In genomic region chr4:138327891-138328470, GRCm38 (mm10) we compare ENCODE assay signal across 10 mouse cellular contexts. TPM values are rescaled to one million over a fixed set of nuclear protein-coding genes. Genes with fewer than 3 reads are reported as not detected.
DNase-seq lines count a peak whose midpoint lies in the region; ATAC-seq and TF ChIP-seq lines count a peak whose summit lies in the region.
"Had no signal": no experiment of that assay in that cellular context is flagged by ENCODE, and none has a peak within 500 bp of the region (broad histone marks: within the 10 kb centered on the region; RNA-seq: fewer than 3 reads in every experiment).

No protein-coding gene starts in this region.

- H3K36me3 ChIP-seq in kidney, postnatal 0 days (ENCODE audit: insufficient read depth, low read length): no peaks in the 10 kb centered on the region
- H3K36me3 ChIP-seq in limb, embryonic 11.5 days (ENCODE audit: control insufficient read depth, insufficient read depth, low read length): no peaks in the 10 kb centered on the region
- no peaks in the 10 kb centered on the region for H3K36me3 ChIP-seq in neural tube, embryonic 15.5 days

- H3K4me1 ChIP-seq in kidney, postnatal 0 days (replicated peaks; ENCODE audit: insufficient read depth, low read length): no peaks in the 10 kb centered on the region
- H3K4me1 ChIP-seq in limb, embryonic 11.5 days (ENCODE audit: control insufficient read depth, insufficient read depth, low read length): no peaks in the 10 kb centered on the region
- H3K4me1 ChIP-seq in neural tube, embryonic 15.5 days: peaks cover 34% of the 10 kb centered on the region

- DNase-seq in kidney, postnatal 0 days (ENCODE audit: low spot score): no peak
- no peak for DNase-seq in kidney, postnatal 36 days
- DNase-seq in limb, embryonic 11.5 days (ENCODE audit: low spot score): no peak
- no peak for DNase-seq in adrenal gland, adult 2 months
- no peak for DNase-seq in layer of hippocampus, postnatal 25 days (ENCODE audit: extremely low spot score in 1 of 2, low spot score in 1 of 2)
- no peak for DNase-seq in layer of hippocampus, adult 9-11 months

- no peak for ATAC-seq in kidney, postnatal 0 days (replicated peaks; ENCODE audit: low FRiP score, low read depth)
- ATAC-seq in erythroblast, adult 5-6 weeks (replicated peaks; ENCODE audit: low FRiP score, poor library complexity, severe bottlenecking): 0 out of 2 replicates have a peak, but pooled peaks have one; percentile 9
- ATAC-seq in limb, embryonic 11.5 days (ENCODE audit: insufficient number of reproducible peaks, low FRiP score, low TSS enrichment, low read depth): no peak
- no peak for ATAC-seq in neural tube, embryonic 15.5 days (ENCODE audit: low FRiP score)
- ATAC-seq: Patski had no signal

- H3K9ac ChIP-seq in kidney, postnatal 0 days (ENCODE audit: low read depth, low read length): 0 out of 2 replicates have a peak overlapping the region, but pooled peaks have one; percentile 23
- H3K9ac ChIP-seq in limb, embryonic 11.5 days (ENCODE audit: low read length): no peak overlapping the region
- no peak overlapping the region for H3K9ac ChIP-seq in neural tube, embryonic 15.5 days (replicated peaks)

- H3K27ac ChIP-seq in kidney, postnatal 0 days: peak overlapping the region; percentile 85
- no peak overlapping the region for H3K27ac ChIP-seq in limb, embryonic 11.5 days (replicated peaks; ENCODE audit: low read depth, low read length)
- H3K27ac ChIP-seq in neural tube, embryonic 15.5 days (replicated peaks): no peak overlapping the region

- H3K27me3 ChIP-seq in kidney, postnatal 0 days (ENCODE audit: insufficient read depth, low read length): no peaks in the 10 kb centered on the region
- no peaks in the 10 kb centered on the region for H3K27me3 ChIP-seq in limb, embryonic 11.5 days (ENCODE audit: control insufficient read depth, insufficient read depth, low read length)
- H3K27me3 ChIP-seq in neural tube, embryonic 15.5 days (replicated peaks): peaks cover 4% of the 10 kb centered on the region; the same call in 1 of the 2 replicates
- H3K27me3 ChIP-seq: Patski had no signal

- TF ChIP-seq CTCF in kidney, postnatal 0 days (IDR thresholded peaks at IDR 0.05; ENCODE audit: low read depth): peak; percentile 31; the same call in 1 of the 2 replicates

- H3K4me2 ChIP-seq in kidney, postnatal 0 days (ENCODE audit: low read length): peak overlapping the region; percentile 47
- peak overlapping the region; percentile 7; the same call in 1 of the 2 replicates for H3K4me2 ChIP-seq in limb, embryonic 11.5 days (ENCODE audit: low read depth, severe bottlenecking)
- peak overlapping the region; percentile 42 for H3K4me2 ChIP-seq in neural tube, embryonic 15.5 days

- peak overlapping the region; percentile 9; the same call in 1 of the 2 replicates for H3K4me3 ChIP-seq in kidney, postnatal 0 days (replicated peaks; ENCODE audit: low read depth, low read length)
- peak overlapping the region; percentile 17; the same call in 1 of the 2 replicates for H3K4me3 ChIP-seq in limb, embryonic 11.5 days (ENCODE audit: low read depth, low read length)
- peak overlapping the region; percentile 27 for H3K4me3 ChIP-seq in neural tube, embryonic 15.5 days (replicated peaks)
- H3K4me3 ChIP-seq: erythroblast, embryonic 14.5 days had no signal

- no peaks in the 10 kb centered on the region for H3K9me3 ChIP-seq in kidney, postnatal 0 days (replicated peaks; ENCODE audit: low read length)
- no peaks in the 10 kb centered on the region for H3K9me3 ChIP-seq in limb, embryonic 11.5 days (ENCODE audit: control insufficient read depth, low read length)
- H3K9me3 ChIP-seq in neural tube, embryonic 15.5 days (replicated peaks): no peaks in the 10 kb centered on the region

- WGBS in kidney, postnatal 0 days: 65% methylated on average over 7 of the region's 7 CpGs
- 79% methylated on average over 7 of the region's 7 CpGs for WGBS in limb, embryonic 11.5 days
- 79% methylated on average over 7 of the region's 7 CpGs for WGBS in neural tube, embryonic 15.5 days

RNA-seq across cellular contexts. Expression of gene Pink1, which starts 1.9 kb away (rescaled TPM):
- 96.1 and 139 TPM in 2 replicates for polyA plus RNA-seq in kidney, postnatal 0 days (2015; fragmentation: Nextera tagmentation; extraction: Ambion mirVana)
- total RNA-seq in erythroblast, adult 5-6 weeks (2015; ENCODE audit: low replicate concordance): 52.7 and 58.8 TPM in 2 replicates
- total RNA-seq in erythroblast, adult 5-6 weeks (2017; ENCODE audit: low replicate concordance): 91.2 and 111 TPM in 2 replicates
- 17.8 and 18.5 TPM in 2 replicates for polyA plus RNA-seq in limb, embryonic 11.5 days (2014; fragmentation: Nextera tagmentation; extraction: Ambion mirVana)
- 87.9 and 103 TPM in 2 replicates for polyA plus RNA-seq in neural tube, embryonic 15.5 days (2015; fragmentation: Nextera tagmentation; extraction: Ambion mirVana)
- total RNA-seq in adrenal gland, adult 2 months (2021): 100 to 1,000 TPM; 145 to 180 TPM
- 371 and 378 TPM in 2 replicates for polyA plus RNA-seq in adrenal gland, adult 2 months (2012; rRNA removed)
- 100 to 1,000 TPM; 222 to 256 TPM for total RNA-seq in layer of hippocampus, postnatal 25 days (2021)

RNA-seq across cellular contexts. Expression of gene Ddost, which starts 23.5 kb away (rescaled TPM):
- polyA plus RNA-seq in kidney, postnatal 0 days (2015; fragmentation: Nextera tagmentation; extraction: Ambion mirVana): 289 and 325 TPM in 2 replicates
- 48.2 and 52.5 TPM in 2 replicates for total RNA-seq in erythroblast, adult 5-6 weeks (2015; ENCODE audit: low replicate concordance)
- total RNA-seq in erythroblast, adult 5-6 weeks (2017; ENCODE audit: low replicate concordance): 27.2 and 36.8 TPM in 2 replicates
- polyA plus RNA-seq in limb, embryonic 11.5 days (2014; fragmentation: Nextera tagmentation; extraction: Ambion mirVana): 258 and 272 TPM in 2 replicates
- polyA plus RNA-seq in neural tube, embryonic 15.5 days (2015; fragmentation: Nextera tagmentation; extraction: Ambion mirVana): 217 and 246 TPM in 2 replicates
- 100 to 1,000 TPM; 116 to 131 TPM for total RNA-seq in adrenal gland, adult 2 months (2021)
- 320 and 326 TPM in 2 replicates for polyA plus RNA-seq in adrenal gland, adult 2 months (2012; rRNA removed)
- 100 to 1,000 TPM in 1 of 2 experiments, 10 to 100 TPM in 1; 92.3 to 104 TPM for total RNA-seq in layer of hippocampus, postnatal 25 days (2021)

RNA-seq across cellular contexts. Expression of gene Cda, which starts 39.8 kb away (rescaled TPM):
- polyA plus RNA-seq in kidney, postnatal 0 days (2015; fragmentation: Nextera tagmentation; extraction: Ambion mirVana): 48.1 and 49.5 TPM in 2 replicates
- total RNA-seq in erythroblast, adult 5-6 weeks (2015; ENCODE audit: low replicate concordance): not detected in 2 replicates
- total RNA-seq in erythroblast, adult 5-6 weeks (2017; ENCODE audit: low replicate concordance): not detected in 2 replicates
- 4.1 and 4.5 TPM in 2 replicates for polyA plus RNA-seq in limb, embryonic 11.5 days (2014; fragmentation: Nextera tagmentation; extraction: Ambion mirVana)
- polyA plus RNA-seq in neural tube, embryonic 15.5 days (2015; fragmentation: Nextera tagmentation; extraction: Ambion mirVana): 10.1 and 11.9 TPM in 2 replicates
- total RNA-seq in adrenal gland, adult 2 months (2021): 10 to 100 TPM; 11.2 to 15.5 TPM
- 26.4 and 31.5 TPM in 2 replicates for polyA plus RNA-seq in adrenal gland, adult 2 months (2012; rRNA removed)
- 1 to 10 TPM; 1.9 to 3.1 TPM for total RNA-seq in layer of hippocampus, postnatal 25 days (2021)
